Mouse (Mus musculus): ENCODE results near the gene Rab26. TPM values are rescaled to one million over a fixed set of nuclear protein-coding genes. Genes with fewer than 3 reads are reported as not detected.
A peak's percentile ranks its signal among the peaks of the same experiment; 100 is the strongest.

Rab26 gene
- total and polyA plus RNA-seq, 2 experiments from 2014 or later = 4.4 to 15.5 TPM

- H3K36me3 ChIP-seq (ENCODE audit: insufficient read depth, low read length) = peaks cover 68% of the 10 kb centered on the region
- no peak overlapping the region for H3K4me2 ChIP-seq (ENCODE audit: low read depth, low read length, poor library complexity, severe bottlenecking)
- no peaks in the 10 kb centered on the region for H3K27me3 ChIP-seq (ENCODE audit: insufficient read depth, low read length)
- 65% methylated on average over 8 of the region's 8 CpGs for WGBS
- H3K9me3 ChIP-seq (ENCODE audit: low read length) = no peaks in the 10 kb centered on the region
- no peak overlapping the region for H3K4me3 ChIP-seq (ENCODE audit: low read depth, low read length)
- DNase-seq (ENCODE audit: low spot score) = no peak
- H3K4me1 ChIP-seq (ENCODE audit: insufficient read depth, low read length) = no peaks in the 10 kb centered on the region
- no peak for ATAC-seq (ENCODE audit: low FRiP score)
- H3K27ac ChIP-seq (ENCODE audit: low read depth, low read length) = no peak overlapping the region
- no peak for TF ChIP-seq CTCF (IDR thresholded peaks at IDR 0.05)
- H3K9ac ChIP-seq (replicated peaks; ENCODE audit: low read length, poor library complexity, severe bottlenecking) = no peak overlapping the region
Measured at GRCm38 (mm10) chr17:24567034-24567779, 33.2 kb upstream of the Rab26 start.

DNA sequence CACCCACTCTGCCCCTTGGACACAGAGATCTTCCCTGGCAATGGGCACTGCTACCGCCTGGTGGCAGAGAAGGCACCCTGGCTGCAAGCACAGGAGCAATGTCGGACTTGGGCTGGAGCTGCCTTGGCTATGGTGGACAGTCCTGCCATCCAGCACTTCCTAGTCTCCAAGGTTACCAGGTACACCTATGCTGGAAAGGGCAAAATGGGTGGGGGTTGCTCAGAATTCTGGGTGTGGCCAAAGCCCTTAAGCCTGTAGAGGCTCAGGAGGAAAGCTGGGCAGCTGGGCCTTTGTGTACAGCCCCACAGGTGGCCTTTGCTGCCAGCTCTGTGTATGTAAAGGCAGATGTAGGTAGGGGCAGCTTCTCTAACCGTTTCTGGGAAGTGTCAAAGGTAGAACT, 31.8 kb upstream of the Rab26 start:
- Histone ChIP-seq H3K4me2 (ENCODE audit: low read depth, low read length, poor library complexity, severe bottlenecking) (no peak overlapping the region), H3K27me3 (ENCODE audit: insufficient read depth, low read length) (no peaks in the 10 kb centered on the region), H3K36me3 (ENCODE audit: insufficient read depth, low read length) (peaks cover 54% of the 10 kb centered on the region), H3K9ac (replicated peaks; ENCODE audit: low read length, poor library complexity, severe bottlenecking) (no peak overlapping the region), H3K4me1 (ENCODE audit: insufficient read depth, low read length) (no peaks in the 10 kb centered on the region), H3K4me3 (ENCODE audit: low read depth, low read length) (no peak overlapping the region), H3K27ac (ENCODE audit: low read depth, low read length) (no peak overlapping the region), H3K9me3 (ENCODE audit: low read length) (no peaks in the 10 kb centered on the region)
- WGBS = 70% methylated on average over 3 of the region's 3 CpGs
- ATAC-seq (ENCODE audit: low FRiP score) (no peak), DNase-seq (ENCODE audit: low spot score) (no peak)
- TF ChIP-seq CTCF (IDR thresholded peaks at IDR 0.05) = 0 out of 2 replicates have a peak, but pooled peaks have one; percentile 3

GRCm38 (mm10) chr17:24565092-24565491, 31.1 kb upstream of the Rab26 start:
- H3K27me3 ChIP-seq (ENCODE audit: insufficient read depth, low read length) = no peaks in the 10 kb centered on the region
- no peak for ATAC-seq (ENCODE audit: low FRiP score)
- no peak for TF ChIP-seq CTCF (IDR thresholded peaks at IDR 0.05)
- no peak overlapping the region for H3K4me2 ChIP-seq (ENCODE audit: low read depth, low read length, poor library complexity, severe bottlenecking)
- H3K9me3 ChIP-seq (ENCODE audit: low read length) = no peaks in the 10 kb centered on the region
- H3K27ac ChIP-seq (ENCODE audit: low read depth, low read length) = no peak overlapping the region
- H3K4me3 ChIP-seq (ENCODE audit: low read depth, low read length) = no peak overlapping the region
- H3K36me3 ChIP-seq (ENCODE audit: insufficient read depth, low read length) = peaks cover 48% of the 10 kb centered on the region
- no peak overlapping the region for H3K9ac ChIP-seq (replicated peaks; ENCODE audit: low read length, poor library complexity, severe bottlenecking)
- WGBS = 96% methylated on average over 3 of the region's 3 CpGs
- DNase-seq (ENCODE audit: low spot score) = no peak
- no peaks in the 10 kb centered on the region for H3K4me1 ChIP-seq (ENCODE audit: insufficient read depth, low read length)

DNA sequence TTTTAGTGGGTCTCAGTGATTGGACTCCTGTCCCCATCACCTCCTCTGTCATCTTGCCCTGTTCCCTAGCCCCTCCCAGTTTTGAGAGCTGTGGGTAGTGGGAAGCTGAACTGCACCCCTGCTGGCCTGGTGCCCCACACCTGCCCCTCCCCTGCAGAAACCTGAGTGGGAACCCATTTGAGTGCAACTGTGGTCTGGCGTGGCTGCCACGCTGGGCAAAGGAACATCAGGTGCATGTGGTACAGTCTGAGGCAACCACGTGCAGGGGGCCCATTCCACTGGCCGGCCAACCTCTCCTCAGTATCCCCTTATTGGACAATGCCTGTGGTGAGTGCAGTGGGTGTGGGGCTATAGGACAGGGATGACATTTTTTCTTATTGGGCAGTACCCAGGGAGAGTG, 30.4 kb upstream of the Rab26 start:
- TF ChIP-seq CTCF (IDR thresholded peaks at IDR 0.05) = no peak
- Histone ChIP-seq H3K9ac (replicated peaks; ENCODE audit: low read length, poor library complexity, severe bottlenecking) (no peak overlapping the region), H3K27ac (ENCODE audit: low read depth, low read length) (no peak overlapping the region), H3K4me3 (ENCODE audit: low read depth, low read length) (no peak overlapping the region), H3K9me3 (ENCODE audit: low read length) (no peaks in the 10 kb centered on the region), H3K36me3 (ENCODE audit: insufficient read depth, low read length) (peaks cover 42% of the 10 kb centered on the region), H3K4me2 (ENCODE audit: low read depth, low read length, poor library complexity, severe bottlenecking) (no peak overlapping the region), H3K4me1 (ENCODE audit: insufficient read depth, low read length) (no peaks in the 10 kb centered on the region), H3K27me3 (ENCODE audit: insufficient read depth, low read length) (no peaks in the 10 kb centered on the region)
- DNase-seq (ENCODE audit: low spot score) = no peak
- no peak for ATAC-seq (ENCODE audit: low FRiP score)
- WGBS = 91% methylated on average over 4 of the region's 4 CpGs

DNA sequence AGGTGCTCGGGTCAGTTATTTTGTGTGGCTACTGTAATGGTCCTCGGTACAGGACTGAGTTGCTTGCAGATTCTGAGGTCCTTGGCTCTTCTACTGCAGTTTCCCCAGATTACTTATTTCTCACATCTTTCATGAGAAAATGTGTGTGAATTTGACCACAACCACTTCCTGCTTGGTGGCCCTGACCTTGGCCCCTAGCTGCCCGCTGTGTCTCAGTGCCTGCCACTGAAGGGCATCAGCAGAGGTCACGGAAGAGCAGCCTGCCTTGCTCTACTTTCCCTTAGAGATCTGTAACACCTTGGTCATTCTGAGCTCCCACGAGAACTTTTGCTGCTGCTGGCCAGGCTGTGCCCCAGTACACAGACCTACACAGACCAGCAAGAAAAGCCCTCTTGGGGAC, 29.6 kb upstream of the Rab26 start:
- no peak for TF ChIP-seq CTCF (IDR thresholded peaks at IDR 0.05)
- 93% methylated on average over 5 of the region's 5 CpGs for WGBS
- Histone ChIP-seq H3K4me3 (ENCODE audit: low read depth, low read length) (no peak overlapping the region), H3K9me3 (ENCODE audit: low read length) (no peaks in the 10 kb centered on the region), H3K4me1 (ENCODE audit: insufficient read depth, low read length) (no peaks in the 10 kb centered on the region; the same call in 1 of the 2 replicates), H3K27ac (ENCODE audit: low read depth, low read length) (no peak overlapping the region), H3K4me2 (ENCODE audit: low read depth, low read length, poor library complexity, severe bottlenecking) (no peak overlapping the region), H3K36me3 (ENCODE audit: insufficient read depth, low read length) (peaks cover 34% of the 10 kb centered on the region), H3K27me3 (ENCODE audit: insufficient read depth, low read length) (no peaks in the 10 kb centered on the region), H3K9ac (replicated peaks; ENCODE audit: low read length, poor library complexity, severe bottlenecking) (no peak overlapping the region)
- DNase-seq (ENCODE audit: low spot score) (no peak), ATAC-seq (ENCODE audit: low FRiP score) (no peak)

DNA sequence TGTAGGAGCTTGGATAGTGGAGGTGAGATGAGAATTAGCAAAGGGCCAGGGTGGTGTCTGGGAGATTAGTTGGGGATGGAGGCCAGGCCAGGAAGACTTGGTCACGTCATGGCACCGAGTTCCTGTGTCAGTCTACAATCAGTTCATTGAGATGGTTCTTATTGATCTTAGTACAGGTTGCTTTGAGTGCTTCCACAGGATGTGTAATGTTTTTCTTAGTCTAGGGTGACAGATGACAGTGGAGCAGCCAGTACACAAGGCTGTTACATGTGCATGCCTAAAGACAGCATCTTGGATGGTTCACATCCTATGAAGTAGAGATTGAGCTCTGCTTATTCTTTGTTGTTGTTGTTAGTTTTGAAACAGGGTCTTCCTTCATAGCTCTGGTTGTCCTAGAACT, 27.6 kb upstream of the Rab26 start:
- H3K27me3 ChIP-seq (ENCODE audit: insufficient read depth, low read length) = no peaks in the 10 kb centered on the region
- no peak for TF ChIP-seq CTCF (IDR thresholded peaks at IDR 0.05)
- WGBS = 93% methylated on average over 2 of the region's 2 CpGs
- no peaks in the 10 kb centered on the region for H3K9me3 ChIP-seq (ENCODE audit: low read length)
- H3K4me2 ChIP-seq (ENCODE audit: low read depth, low read length, poor library complexity, severe bottlenecking) = no peak overlapping the region
- ATAC-seq (ENCODE audit: low FRiP score) (no peak), DNase-seq (ENCODE audit: low spot score) (no peak)
- no peak overlapping the region for H3K4me3 ChIP-seq (ENCODE audit: low read depth, low read length)
- peaks cover 20% of the 10 kb centered on the region for H3K36me3 ChIP-seq (ENCODE audit: insufficient read depth, low read length)
- H3K27ac ChIP-seq (ENCODE audit: low read depth, low read length) = no peak overlapping the region
- no peak overlapping the region for H3K9ac ChIP-seq (replicated peaks; ENCODE audit: low read length, poor library complexity, severe bottlenecking)
- peaks cover 8% of the 10 kb centered on the region; the same call in 1 of the 2 replicates for H3K4me1 ChIP-seq (ENCODE audit: insufficient read depth, low read length)

All from midbrain, postnatal 0 days (tissue).